Mouse (Mus musculus): Measurements from ENCODE around the gene BC029722. TPM values are rescaled to one million over a fixed set of nuclear protein-coding genes. Genes with fewer than 3 reads are reported as not detected.

The BC029722 gene
- polyA plus RNA-seq, 1 experiment from 2014 or later = 10.8 TPM

DNA sequence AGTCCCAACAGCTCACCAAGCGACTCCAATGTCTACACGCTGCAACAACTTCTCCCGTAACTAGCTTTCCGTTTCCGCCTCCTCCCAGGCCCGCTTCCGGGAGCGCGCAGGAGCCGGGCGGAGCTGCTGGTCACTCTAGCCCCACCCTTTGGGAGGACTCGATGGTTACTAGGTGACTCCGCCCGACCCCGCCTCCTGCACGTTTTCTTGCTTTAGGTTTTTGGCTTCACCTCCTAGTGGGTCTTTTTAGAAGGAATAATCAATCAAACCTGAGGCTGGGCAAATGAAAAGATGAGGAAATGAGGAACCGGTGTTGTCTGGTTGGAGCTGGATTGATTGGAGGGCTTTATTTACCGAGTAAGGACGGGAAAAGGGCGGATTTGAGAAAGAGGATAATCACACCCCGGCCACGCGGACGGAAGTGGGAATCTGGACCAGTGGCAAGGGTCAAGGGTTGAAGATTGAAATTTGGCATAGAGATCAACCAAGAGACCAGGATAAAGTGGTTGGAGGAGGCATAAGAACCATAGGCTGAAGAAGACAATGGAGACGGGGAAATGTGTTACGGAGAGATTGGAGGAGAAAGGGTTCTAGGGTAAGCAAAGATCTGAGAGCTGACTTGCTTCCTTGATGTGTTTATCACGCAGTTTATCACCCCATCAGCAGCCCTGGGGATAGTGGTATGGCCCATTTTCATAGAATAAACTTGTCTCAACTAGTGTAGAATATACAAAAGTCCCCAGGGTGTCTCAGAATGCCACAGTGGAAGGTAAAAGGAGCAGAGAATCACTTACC is 7.6 kb upstream of the BC029722 start, which contains the start of gene Eif6:
Gene Eif6 (minus strand): TSS at position 296 of the 795 bp plus-strand sequence.
- H3K4me1 ChIP-seq (ENCODE audit: control insufficient read depth, insufficient read depth, low read length) = peaks cover 16% of the 10 kb centered on the region
- H3K4me2 ChIP-seq (ENCODE audit: low read depth, low read length) = peak within 1 kb of the TSS; percentile 72
- H3K4me3 ChIP-seq (ENCODE audit: low read depth, low read length) = peak within 1 kb of the TSS; percentile 74
- WGBS = 3% methylated on average over 27 of the region's 27 CpGs
- peaks cover 21% of the 10 kb centered on the region for H3K36me3 ChIP-seq (ENCODE audit: control insufficient read depth, insufficient read depth, low read length)
- no peaks in the 10 kb centered on the region for H3K27me3 ChIP-seq (replicated peaks; ENCODE audit: control insufficient read depth, insufficient read depth, low read length)
- peak within 1 kb of the TSS; percentile 72 for H3K27ac ChIP-seq (replicated peaks; ENCODE audit: low read depth, low read length)
- H3K9me3 ChIP-seq (ENCODE audit: control insufficient read depth, low read length) = no peaks in the 10 kb centered on the region
- ATAC-seq (ENCODE audit: low read depth) (peak; percentile 97), DNase-seq (ENCODE audit: low spot score) (peak; percentile 97)
- peak within 1 kb of the TSS; percentile 82 for H3K9ac ChIP-seq (ENCODE audit: low read depth, low read length)

- 3% methylated on average over 40 of the region's 52 CpGs for WGBS
- H3K27me3 ChIP-seq (replicated peaks; ENCODE audit: control insufficient read depth, insufficient read depth, low read length) = no peaks in the 10 kb centered on the region
- ATAC-seq (ENCODE audit: low read depth) (no peak), DNase-seq (ENCODE audit: low spot score) (no peak)
- H3K27ac ChIP-seq (replicated peaks; ENCODE audit: low read depth, low read length) = peak overlapping the region; percentile 72
- H3K4me1 ChIP-seq (ENCODE audit: control insufficient read depth, insufficient read depth, low read length) = peaks cover 16% of the 10 kb centered on the region
- H3K9ac ChIP-seq (ENCODE audit: low read depth, low read length) = peak overlapping the region; percentile 82
- no peaks in the 10 kb centered on the region for H3K9me3 ChIP-seq (ENCODE audit: control insufficient read depth, low read length)
- H3K36me3 ChIP-seq (ENCODE audit: control insufficient read depth, insufficient read depth, low read length) = peaks cover 27% of the 10 kb centered on the region
- peak overlapping the region; percentile 72 for H3K4me2 ChIP-seq (ENCODE audit: low read depth, low read length)
- H3K4me3 ChIP-seq (ENCODE audit: low read depth, low read length) = peak overlapping the region; percentile 74
Measured at GRCm38 (mm10) chr2:155825904-155826629, 6.8 kb upstream of the BC029722 start.

GRCm38 (mm10) chr2:155823722-155824121 is 4.5 kb upstream of the BC029722 start:
- no peak for DNase-seq (ENCODE audit: low spot score)
- peaks cover 43% of the 10 kb centered on the region for H3K36me3 ChIP-seq (ENCODE audit: control insufficient read depth, insufficient read depth, low read length)
- no peak overlapping the region for H3K27ac ChIP-seq (replicated peaks; ENCODE audit: low read depth, low read length)
- H3K9ac ChIP-seq (ENCODE audit: low read depth, low read length) = no peak overlapping the region
- no peak overlapping the region for H3K4me2 ChIP-seq (ENCODE audit: low read depth, low read length)
- peaks cover 16% of the 10 kb centered on the region for H3K4me1 ChIP-seq (ENCODE audit: control insufficient read depth, insufficient read depth, low read length)
- H3K9me3 ChIP-seq (ENCODE audit: control insufficient read depth, low read length) = no peaks in the 10 kb centered on the region
- H3K27me3 ChIP-seq (replicated peaks; ENCODE audit: control insufficient read depth, insufficient read depth, low read length) = no peaks in the 10 kb centered on the region
- WGBS = 93% methylated on average over 8 of the region's 8 CpGs
- no peak overlapping the region for H3K4me3 ChIP-seq (ENCODE audit: low read depth, low read length)
- no peak for ATAC-seq (ENCODE audit: low read depth)

DNA sequence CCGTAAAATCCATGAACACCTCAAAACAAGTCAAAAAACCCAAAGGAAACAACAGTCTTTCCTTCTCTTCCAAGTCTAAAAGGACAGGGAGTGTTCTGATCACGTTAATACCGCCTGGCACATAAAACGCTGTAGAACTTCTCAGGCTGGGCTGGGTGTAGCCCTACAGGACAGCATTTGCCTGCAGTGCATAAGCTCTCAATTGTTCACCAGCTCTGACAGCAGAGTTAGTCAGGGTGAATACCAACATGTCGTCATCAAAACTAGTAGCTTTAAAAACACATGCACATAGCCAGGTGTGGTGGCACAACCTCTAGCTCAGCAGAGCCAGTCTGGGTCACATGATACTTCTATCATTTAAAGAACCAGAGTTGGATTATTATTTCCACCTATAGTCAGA is 1.6 kb upstream of the BC029722 start:
- no peak overlapping the region for H3K4me2 ChIP-seq (ENCODE audit: low read depth, low read length)
- DNase-seq (ENCODE audit: low spot score) (no peak), ATAC-seq (ENCODE audit: low read depth) (no peak)
- H3K9me3 ChIP-seq (ENCODE audit: control insufficient read depth, low read length) = no peaks in the 10 kb centered on the region
- no peak overlapping the region for H3K9ac ChIP-seq (ENCODE audit: low read depth, low read length)
- 93% methylated on average over 5 of the region's 5 CpGs for WGBS
- no peak overlapping the region for H3K27ac ChIP-seq (replicated peaks; ENCODE audit: low read depth, low read length)
- no peak overlapping the region for H3K4me3 ChIP-seq (ENCODE audit: low read depth, low read length)
- peaks cover 13% of the 10 kb centered on the region; the same call in 1 of the 2 replicates for H3K4me1 ChIP-seq (ENCODE audit: control insufficient read depth, insufficient read depth, low read length)
- peaks cover 43% of the 10 kb centered on the region for H3K36me3 ChIP-seq (ENCODE audit: control insufficient read depth, insufficient read depth, low read length)
- no peaks in the 10 kb centered on the region for H3K27me3 ChIP-seq (replicated peaks; ENCODE audit: control insufficient read depth, insufficient read depth, low read length)

DNA sequence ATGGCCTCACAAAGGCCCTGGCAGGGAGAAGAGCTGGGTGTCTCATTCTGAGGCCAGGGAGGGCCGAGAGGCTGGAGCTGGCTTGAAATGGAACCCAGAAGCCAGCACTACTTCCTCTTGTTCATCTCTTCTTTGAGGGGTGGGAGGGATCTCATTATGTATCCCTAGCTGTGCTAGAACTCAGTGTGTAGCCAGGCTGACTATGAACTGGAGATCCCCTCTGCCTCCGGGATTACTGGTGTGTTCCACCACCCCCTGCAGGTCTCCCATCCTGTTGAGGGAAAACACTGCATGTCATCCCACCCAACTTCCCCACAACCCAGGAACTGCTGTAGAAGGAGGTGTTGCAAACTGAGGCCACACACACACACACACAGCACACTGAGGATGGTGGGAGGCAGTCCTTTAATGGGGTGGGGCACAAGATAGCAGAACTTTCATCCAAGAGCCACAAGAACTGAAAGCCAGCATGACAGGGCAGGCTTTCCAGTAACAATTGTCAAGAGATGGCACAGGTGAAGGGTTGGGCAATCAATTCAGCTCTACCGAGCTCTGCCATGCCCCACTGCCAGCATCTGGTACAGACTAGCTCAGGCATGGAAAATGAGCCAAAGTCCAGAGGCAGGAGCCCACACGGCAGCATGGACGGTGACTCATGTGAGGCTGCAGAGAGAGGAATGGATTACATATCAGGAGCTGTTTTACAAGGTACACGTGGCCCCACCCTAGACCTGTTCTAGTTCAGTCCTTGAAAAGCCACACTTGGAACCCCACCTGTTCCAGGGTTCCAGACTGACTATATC is 424 bp upstream of the BC029722 start:
- H3K27ac ChIP-seq (replicated peaks; ENCODE audit: low read depth, low read length) = peak overlapping the region; percentile 72
- no peak for ATAC-seq (ENCODE audit: low read depth)
- H3K9ac ChIP-seq (ENCODE audit: low read depth, low read length) = no peak overlapping the region

DNA sequence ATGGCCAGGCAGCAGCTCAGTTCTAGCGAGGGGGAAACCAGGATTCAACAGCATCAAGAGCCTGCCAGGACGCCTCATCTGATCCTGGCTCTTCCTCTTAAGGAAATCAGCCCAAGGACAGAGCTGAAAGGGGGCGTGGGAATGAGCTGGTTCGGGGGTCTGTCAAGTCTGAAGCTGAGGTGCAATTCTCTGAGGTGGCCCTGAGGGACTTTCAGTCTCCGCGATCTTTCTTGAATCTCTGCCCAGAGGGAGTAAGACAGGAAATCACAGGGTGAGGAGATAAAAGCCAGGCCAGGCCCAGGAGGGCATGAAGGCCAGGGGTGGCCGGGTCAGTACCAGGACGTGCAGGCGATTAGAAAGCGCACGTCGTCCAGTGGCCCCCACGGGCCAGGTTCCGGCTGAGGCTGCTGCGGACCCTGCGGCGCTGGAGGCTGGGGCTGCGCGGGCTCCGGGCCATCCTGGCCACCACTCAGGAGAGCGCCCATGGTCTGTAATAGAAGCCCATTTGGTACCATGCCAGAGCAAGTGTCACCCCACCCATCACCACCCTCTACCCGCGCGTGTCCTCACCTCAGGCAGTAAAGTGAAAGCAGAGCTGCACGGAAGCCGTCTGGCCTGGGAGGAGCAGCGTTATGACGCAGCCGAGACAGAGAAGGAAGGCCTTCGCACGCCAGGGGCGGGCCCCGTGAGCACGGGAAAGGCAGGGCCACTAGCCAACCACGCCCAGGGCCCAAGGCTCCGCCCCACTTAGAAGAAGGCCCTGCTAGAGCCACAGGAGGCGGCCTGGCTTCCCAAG is 432 bp downstream of the BC029722 start:
- DNase-seq (ENCODE audit: low spot score) (peak; percentile 97), ATAC-seq (ENCODE audit: low read depth) (peak; percentile 98)
- no peaks in the 10 kb centered on the region for H3K9me3 ChIP-seq (ENCODE audit: control insufficient read depth, low read length)
- WGBS = under 1% methylated on average over 35 of the region's 37 CpGs
- H3K4me1 ChIP-seq (ENCODE audit: control insufficient read depth, insufficient read depth, low read length) = 0 out of 2 replicates have a peak, but pooled peaks cover 6% of the 10 kb centered on the region
- peak overlapping the region; percentile 77 for H3K9ac ChIP-seq (ENCODE audit: low read depth, low read length)
- H3K36me3 ChIP-seq (ENCODE audit: control insufficient read depth, insufficient read depth, low read length) = peaks cover 42% of the 10 kb centered on the region
- peak overlapping the region; percentile 72 for H3K27ac ChIP-seq (replicated peaks; ENCODE audit: low read depth, low read length)
- peak overlapping the region; percentile 90 for H3K4me2 ChIP-seq (ENCODE audit: low read depth, low read length)
- peak overlapping the region; percentile 57 for H3K4me3 ChIP-seq (ENCODE audit: low read depth, low read length)
- H3K27me3 ChIP-seq (replicated peaks; ENCODE audit: control insufficient read depth, insufficient read depth, low read length) = no peaks in the 10 kb centered on the region

More for the DNA sequence above, 424 bp upstream of the BC029722 start:
- DNase-seq (ENCODE audit: low spot score) = no peak
- WGBS = 68% methylated on average over 6 of the region's 6 CpGs
- H3K36me3 ChIP-seq (ENCODE audit: control insufficient read depth, insufficient read depth, low read length) = peaks cover 43% of the 10 kb centered on the region
- peak overlapping the region; percentile 90 for H3K4me2 ChIP-seq (ENCODE audit: low read depth, low read length)
- 0 out of 2 replicates have a peak, but pooled peaks cover 6% of the 10 kb centered on the region for H3K4me1 ChIP-seq (ENCODE audit: control insufficient read depth, insufficient read depth, low read length)
- no peaks in the 10 kb centered on the region for H3K27me3 ChIP-seq (replicated peaks; ENCODE audit: control insufficient read depth, insufficient read depth, low read length)
- peak overlapping the region; percentile 57 for H3K4me3 ChIP-seq (ENCODE audit: low read depth, low read length)
- H3K9me3 ChIP-seq (ENCODE audit: control insufficient read depth, low read length) = no peaks in the 10 kb centered on the region

DNA sequence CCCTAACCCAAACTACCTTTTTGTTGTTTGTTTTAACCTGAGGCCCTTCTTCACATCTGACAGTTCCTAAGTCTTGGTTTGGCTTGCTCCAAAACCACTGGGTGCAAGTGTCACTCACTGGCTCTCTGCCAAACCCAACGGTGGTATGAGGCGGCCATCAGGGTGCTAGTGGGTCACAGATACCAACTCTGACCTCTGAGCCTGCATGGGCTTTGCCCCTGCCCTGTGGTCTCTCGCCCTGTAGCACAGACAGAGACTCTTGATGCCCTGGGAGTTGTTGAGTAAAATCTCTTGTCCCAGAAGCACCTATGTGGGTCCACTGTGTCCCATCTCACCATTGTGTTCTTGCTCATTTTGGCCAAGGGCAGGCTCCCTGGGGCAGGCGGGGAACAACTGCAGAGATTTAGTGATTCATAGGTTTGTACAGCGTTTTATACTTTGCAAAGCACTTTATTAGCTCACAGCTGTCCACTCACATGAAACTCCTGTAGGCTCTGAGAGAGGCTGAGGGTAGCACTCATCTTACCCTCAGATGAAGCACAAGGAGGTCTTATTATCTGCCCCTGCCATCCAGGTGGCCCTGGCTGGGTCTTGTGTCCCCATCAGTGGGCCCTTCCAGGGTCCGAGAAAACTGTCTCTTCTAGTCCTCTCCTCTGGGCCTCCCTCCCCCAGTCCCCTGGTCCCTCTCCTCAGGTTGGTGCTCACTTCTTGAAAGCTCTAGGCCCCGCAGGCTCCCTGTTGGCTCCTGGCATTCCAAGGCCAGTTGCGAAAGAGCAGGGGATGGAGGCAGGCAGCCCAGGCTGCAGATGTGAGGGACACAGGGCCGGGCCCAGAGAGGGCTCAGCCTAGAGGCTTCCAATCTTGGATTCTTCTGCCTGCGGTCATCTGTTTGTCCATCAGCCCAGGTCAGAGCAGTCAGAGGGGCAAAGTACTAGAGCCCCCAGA is 1.7 kb downstream of the BC029722 start:
- Histone ChIP-seq H3K4me2 (ENCODE audit: low read depth, low read length) (peak overlapping the region; percentile 90; the same call in 1 of the 2 replicates), H3K4me3 (ENCODE audit: low read depth, low read length) (peak overlapping the region; percentile 57; the same call in 1 of the 2 replicates), H3K27ac (replicated peaks; ENCODE audit: low read depth, low read length) (no peak overlapping the region), H3K9me3 (ENCODE audit: control insufficient read depth, low read length) (no peaks in the 10 kb centered on the region), H3K36me3 (ENCODE audit: control insufficient read depth, insufficient read depth, low read length) (peaks cover 30% of the 10 kb centered on the region), H3K9ac (ENCODE audit: low read depth, low read length) (peak overlapping the region; percentile 77), H3K4me1 (ENCODE audit: control insufficient read depth, insufficient read depth, low read length) (0 out of 2 replicates have a peak, but pooled peaks cover 6% of the 10 kb centered on the region), H3K27me3 (replicated peaks; ENCODE audit: control insufficient read depth, insufficient read depth, low read length) (no peaks in the 10 kb centered on the region)
- 75% methylated on average over 10 of the region's 10 CpGs for WGBS
- ATAC-seq (ENCODE audit: low read depth) (no peak), DNase-seq (ENCODE audit: low spot score) (no peak)
